Mouse (Mus musculus): ENCODE measurements around the gene Dusp13. TPM values are rescaled to one million over a fixed set of nuclear protein-coding genes. Genes with fewer than 3 reads are reported as not detected.

The Dusp13 gene
- not detected in 2 replicates for polyA plus RNA-seq (2014; fragmentation: Nextera tagmentation; extraction: Ambion mirVana)

GRCm38 (mm10) chr14:21750881-21751542 is at the start of gene Dusp13:
TSS of gene Dusp13 (minus strand) at chr14:21751181.
- Histone ChIP-seq H3K9me3 (ENCODE audit: low read depth, low read length) (no peaks in the 10 kb centered on the region), H3K27me3 (ENCODE audit: insufficient read depth, low read length) (no peaks in the 10 kb centered on the region), H3K4me1 (ENCODE audit: insufficient read depth) (peaks cover 6% of the 10 kb centered on the region; the same call in 1 of the 2 replicates), H3K27ac (ENCODE audit: low read depth) (peak within 1 kb of the TSS; percentile 84), H3K9ac (peak within 1 kb of the TSS; percentile 88), H3K36me3 (ENCODE audit: insufficient read depth) (no peaks in the 10 kb centered on the region), H3K4me3 (ENCODE audit: low read depth, low read length) (peak within 1 kb of the TSS; percentile 98), H3K4me2 (peak within 1 kb of the TSS; percentile 73)
- no peak for TF ChIP-seq CTCF (IDR thresholded peaks at IDR 0.05; ENCODE audit: low read depth)
- DNase-seq (peak; percentile 61), ATAC-seq (ENCODE audit: insufficient read depth) (peak; percentile 73)
- under 1% methylated on average over 26 of the region's 26 CpGs for WGBS

- Histone ChIP-seq H3K27me3 (ENCODE audit: insufficient read depth, low read length) (no peaks in the 10 kb centered on the region), H3K4me1 (ENCODE audit: insufficient read depth) (no peaks in the 10 kb centered on the region), H3K4me2 (no peak overlapping the region), H3K27ac (ENCODE audit: low read depth) (no peak overlapping the region), H3K4me3 (ENCODE audit: low read depth, low read length) (no peak overlapping the region), H3K9ac (no peak overlapping the region), H3K36me3 (ENCODE audit: insufficient read depth) (peaks cover 6% of the 10 kb centered on the region; the same call in 1 of the 2 replicates), H3K9me3 (ENCODE audit: low read depth, low read length) (no peaks in the 10 kb centered on the region)
- ATAC-seq (ENCODE audit: insufficient read depth) (no peak), DNase-seq (no peak)
- no peak for TF ChIP-seq CTCF (IDR thresholded peaks at IDR 0.05; ENCODE audit: low read depth)
- WGBS, result 92% methylated on average over 4 of the region's 4 CpGs
Measured at GRCm38 (mm10) chr14:21800641-21801040, 49.7 kb upstream of the Dusp13 start.

- Histone ChIP-seq H3K4me2 (no peak overlapping the region), H3K36me3 (ENCODE audit: insufficient read depth) (peaks cover 21% of the 10 kb centered on the region), H3K9me3 (ENCODE audit: low read depth, low read length) (no peaks in the 10 kb centered on the region), H3K4me3 (ENCODE audit: low read depth, low read length) (no peak overlapping the region), H3K4me1 (ENCODE audit: insufficient read depth) (no peaks in the 10 kb centered on the region), H3K9ac (no peak overlapping the region), H3K27ac (ENCODE audit: low read depth) (no peak overlapping the region), H3K27me3 (ENCODE audit: insufficient read depth, low read length) (no peaks in the 10 kb centered on the region)
- TF ChIP-seq CTCF (IDR thresholded peaks at IDR 0.05; ENCODE audit: low read depth), result no peak
- DNase-seq (no peak), ATAC-seq (ENCODE audit: insufficient read depth) (no peak)
- WGBS, result 90% methylated on average over 6 of the region's 6 CpGs
Measured at GRCm38 (mm10) chr14:21792250-21792649, 41.3 kb upstream of the Dusp13 start.

- Histone ChIP-seq H3K9me3 (ENCODE audit: low read depth, low read length) (no peaks in the 10 kb centered on the region), H3K36me3 (ENCODE audit: insufficient read depth) (peaks cover 23% of the 10 kb centered on the region), H3K27ac (ENCODE audit: low read depth) (no peak overlapping the region), H3K4me3 (ENCODE audit: low read depth, low read length) (no peak overlapping the region), H3K4me2 (no peak overlapping the region), H3K27me3 (ENCODE audit: insufficient read depth, low read length) (no peaks in the 10 kb centered on the region), H3K9ac (no peak overlapping the region), H3K4me1 (ENCODE audit: insufficient read depth) (no peaks in the 10 kb centered on the region)
- TF ChIP-seq CTCF (IDR thresholded peaks at IDR 0.05; ENCODE audit: low read depth), result no peak
- WGBS, result 82% methylated on average over 4 of the region's 4 CpGs
- ATAC-seq (ENCODE audit: insufficient read depth), result no peak
- DNase-seq, result no peak
Measured at GRCm38 (mm10) chr14:21791722-21792121, 40.7 kb upstream of the Dusp13 start.

GRCm38 (mm10) chr14:21790585-21791251 is 39.7 kb upstream of the Dusp13 start:
- no peak for TF ChIP-seq CTCF (IDR thresholded peaks at IDR 0.05; ENCODE audit: low read depth)
- peaks cover 28% of the 10 kb centered on the region for H3K36me3 ChIP-seq (ENCODE audit: insufficient read depth)
- DNase-seq (no peak), ATAC-seq (ENCODE audit: insufficient read depth) (no peak)
- no peak overlapping the region for H3K4me2 ChIP-seq
- no peak overlapping the region for H3K9ac ChIP-seq
- WGBS, result 83% methylated on average over 9 of the region's 9 CpGs
- H3K27me3 ChIP-seq (ENCODE audit: insufficient read depth, low read length), result no peaks in the 10 kb centered on the region
- no peaks in the 10 kb centered on the region for H3K9me3 ChIP-seq (ENCODE audit: low read depth, low read length)
- no peak overlapping the region for H3K27ac ChIP-seq (ENCODE audit: low read depth)
- H3K4me3 ChIP-seq (ENCODE audit: low read depth, low read length), result no peak overlapping the region
- no peaks in the 10 kb centered on the region for H3K4me1 ChIP-seq (ENCODE audit: insufficient read depth)

- H3K27ac ChIP-seq (ENCODE audit: low read depth), result no peak overlapping the region
Measured at GRCm38 (mm10) chr14:21788121-21788520, 37.1 kb upstream of the Dusp13 start.

GRCm38 (mm10) chr14:21787374-21787773 is 36.4 kb upstream of the Dusp13 start:
- Histone ChIP-seq H3K36me3 (ENCODE audit: insufficient read depth) (peaks cover 22% of the 10 kb centered on the region), H3K27me3 (ENCODE audit: insufficient read depth, low read length) (no peaks in the 10 kb centered on the region), H3K27ac (ENCODE audit: low read depth) (no peak overlapping the region), H3K4me1 (ENCODE audit: insufficient read depth) (no peaks in the 10 kb centered on the region), H3K9me3 (ENCODE audit: low read depth, low read length) (no peaks in the 10 kb centered on the region), H3K4me3 (ENCODE audit: low read depth, low read length) (no peak overlapping the region), H3K9ac (no peak overlapping the region), H3K4me2 (no peak overlapping the region)
- TF ChIP-seq CTCF (IDR thresholded peaks at IDR 0.05; ENCODE audit: low read depth), result no peak
- 79% methylated on average over 3 of the region's 3 CpGs for WGBS
- DNase-seq (no peak), ATAC-seq (ENCODE audit: insufficient read depth) (no peak)

More at GRCm38 (mm10) chr14:21788121-21788520, 37.1 kb upstream of the Dusp13 start:
- Histone ChIP-seq H3K4me3 (ENCODE audit: low read depth, low read length) (no peak overlapping the region), H3K27me3 (ENCODE audit: insufficient read depth, low read length) (no peaks in the 10 kb centered on the region), H3K9me3 (ENCODE audit: low read depth, low read length) (no peaks in the 10 kb centered on the region), H3K36me3 (ENCODE audit: insufficient read depth) (peaks cover 29% of the 10 kb centered on the region), H3K4me2 (no peak overlapping the region), H3K4me1 (ENCODE audit: insufficient read depth) (no peaks in the 10 kb centered on the region), H3K9ac (no peak overlapping the region)
- no peak for TF ChIP-seq CTCF (IDR thresholded peaks at IDR 0.05; ENCODE audit: low read depth)
- ATAC-seq (ENCODE audit: insufficient read depth), result no peak
- no peak for DNase-seq
- 93% methylated on average over 5 of the region's 5 CpGs for WGBS

All from lung, embryonic 14.5 days (tissue).